Mouse (Mus musculus) midbrain, embryonic 15.5 days (tissue): ENCODE measurements around the gene Cdh13. TPM values are rescaled to one million over a fixed set of nuclear protein-coding genes. Genes with fewer than 3 reads are reported as not detected.
A peak's percentile ranks its signal among the peaks of the same experiment; 100 is the strongest.

Experiments used
- ATAC-seq: fragments of 200-750 bp; cut with Nextera tagmentation; replicated peaks from 2 replicates; pipeline ENCODE4 v1.8.0; 2017; ENCODE audit warnings: moderate TSS enrichment
- H3K27ac ChIP-seq: fragments of 300-500 bp; sonication (generic); 2 replicates; pipeline ENCODE4 v1.5.1; 2015; ENCODE audit warnings: mild to moderate bottlenecking, inconsistent platforms
- H3K27me3 ChIP-seq: fragments of 300-500 bp; sonication (generic); replicated peaks from 2 replicates; pipeline ENCODE4 v1.6.1; 2015; ENCODE audit warnings: inconsistent platforms
- H3K36me3 ChIP-seq: fragments of 300-500 bp; sonication (generic); replicated peaks from 2 replicates; pipeline ENCODE4 v1.6.1; 2015; ENCODE audit warnings: inconsistent platforms
- H3K4me1 ChIP-seq: fragments of 300-500 bp; sonication (generic); 2 replicates; pipeline ENCODE4 v1.6.1; 2015; ENCODE audit warnings: inconsistent platforms
- H3K4me2 ChIP-seq: fragments of 300-500 bp; sonication (generic); 2 replicates; pipeline ENCODE4 v1.6.1; 2015; ENCODE audit warnings: inconsistent platforms, mild to moderate bottlenecking, moderate library complexity
- H3K4me3 ChIP-seq: fragments of 300-500 bp; sonication (generic); 2 replicates; pipeline ENCODE4 v1.5.1; 2015; ENCODE audit warnings: mild to moderate bottlenecking, inconsistent platforms
- H3K9ac ChIP-seq: fragments of 300-500 bp; sonication (generic); 2 replicates; pipeline ENCODE4 v1.6.1; 2015; ENCODE audit warnings: mild to moderate bottlenecking, inconsistent platforms
- H3K9me3 ChIP-seq: fragments of 300-500 bp; sonication (generic); 2 replicates; pipeline ENCODE4 v1.6.1; 2016; ENCODE audit warnings: inconsistent platforms
- WGBS: fragments of 180-500 bp; shearing (Covaris S2); methylation state at CpG from one replicate; pipeline ENCODE4 v1.1.7; 2015; ENCODE audit warnings: mixed read lengths; 5-methylcytosine and 5-hydroxymethylcytosine counted together
- polyA plus RNA-seq: library from polyadenylated mRNA; unstranded; fragments of >200 nt; fragmentation: Nextera tagmentation; extraction: Ambion mirVana; gene quantifications from 2 replicates; pipeline ENCODE4 v1.2.1, GENCODE M21; 2015

The Cdh13 gene
- polyA plus RNA-seq, 1 experiment from 2014 or later, result 110 TPM

DNA sequence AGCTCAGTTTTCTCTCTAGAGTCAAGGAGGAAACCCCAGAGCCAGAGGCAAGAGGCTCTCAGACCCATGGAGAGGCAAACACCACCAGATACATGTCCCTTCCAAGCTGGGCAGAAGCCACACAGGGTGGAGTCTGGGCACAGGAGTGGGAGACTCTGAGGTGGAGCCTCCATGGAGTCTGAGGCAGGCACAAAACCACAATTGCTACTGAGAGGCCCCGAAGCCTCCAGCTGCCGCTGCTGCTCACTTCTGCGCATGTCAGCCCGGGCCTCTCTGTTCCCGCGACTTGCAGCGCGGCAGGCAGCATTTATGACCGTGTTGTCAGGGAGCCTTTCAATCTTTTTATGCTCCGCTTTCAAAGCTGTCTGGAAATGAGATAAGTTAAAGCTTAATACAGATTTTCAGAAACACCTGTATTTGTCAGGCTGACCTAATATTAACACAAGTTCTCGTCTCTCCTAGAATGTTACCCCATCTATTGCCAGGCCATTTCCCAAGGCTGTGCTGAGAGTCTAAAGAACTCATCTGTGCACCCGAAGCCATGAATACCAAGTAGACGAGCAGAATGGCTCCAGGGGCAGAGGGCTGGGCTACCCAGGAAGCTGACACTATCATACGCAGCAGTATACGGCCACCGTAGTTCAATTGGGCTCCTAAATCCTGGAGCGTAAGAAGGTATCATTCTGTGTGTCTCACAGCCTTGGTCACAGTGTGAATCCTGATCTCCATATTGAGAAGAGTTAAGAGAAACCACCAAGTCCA is 30.1 kb downstream of the Cdh13 start:
- no peaks in the 10 kb centered on the region for H3K27me3 ChIP-seq
- no peak overlapping the region for H3K9ac ChIP-seq
- H3K4me1 ChIP-seq, result peaks cover 21% of the 10 kb centered on the region
- H3K9me3 ChIP-seq, result no peaks in the 10 kb centered on the region
- H3K4me2 ChIP-seq, result no peak overlapping the region
- H3K4me3 ChIP-seq, result no peak overlapping the region
- 0 out of 2 replicates have a peak, but pooled peaks have one; percentile 27 for ATAC-seq
- no peaks in the 10 kb centered on the region for H3K36me3 ChIP-seq
- H3K27ac ChIP-seq, result peak overlapping the region; percentile 42; the same call in 1 of the 2 replicates
- 54% methylated on average over 17 of the region's 17 CpGs for WGBS

DNA sequence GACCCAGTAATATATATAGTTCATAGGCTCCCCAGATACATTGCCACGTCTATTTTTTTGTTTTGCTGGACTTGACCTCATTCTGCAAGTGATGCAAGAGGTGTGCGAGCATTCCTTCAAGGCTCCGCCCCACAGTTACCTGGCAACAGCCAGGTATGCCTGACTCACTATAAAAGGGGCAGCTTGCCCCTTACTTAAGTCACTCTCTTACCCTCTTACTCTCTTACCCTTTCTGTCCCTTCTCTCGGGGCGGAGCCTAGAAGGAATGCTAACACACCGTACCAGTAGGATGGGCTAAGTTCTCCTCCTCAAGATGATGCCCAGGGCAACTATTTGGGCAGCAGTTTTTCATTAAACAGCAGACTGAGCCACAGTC is 30.6 kb downstream of the Cdh13 start:
- peaks cover 15% of the 10 kb centered on the region for H3K4me1 ChIP-seq
- 87% methylated on average over 6 of the region's 6 CpGs for WGBS
- 0 out of 2 replicates have a peak overlapping the region, but pooled peaks have one; percentile 42 for H3K27ac ChIP-seq
- no peak overlapping the region for H3K4me3 ChIP-seq
- H3K9ac ChIP-seq, result no peak overlapping the region
- no peak for ATAC-seq
- no peaks in the 10 kb centered on the region for H3K36me3 ChIP-seq
- no peak overlapping the region for H3K4me2 ChIP-seq
- no peaks in the 10 kb centered on the region for H3K27me3 ChIP-seq
- no peaks in the 10 kb centered on the region for H3K9me3 ChIP-seq

DNA sequence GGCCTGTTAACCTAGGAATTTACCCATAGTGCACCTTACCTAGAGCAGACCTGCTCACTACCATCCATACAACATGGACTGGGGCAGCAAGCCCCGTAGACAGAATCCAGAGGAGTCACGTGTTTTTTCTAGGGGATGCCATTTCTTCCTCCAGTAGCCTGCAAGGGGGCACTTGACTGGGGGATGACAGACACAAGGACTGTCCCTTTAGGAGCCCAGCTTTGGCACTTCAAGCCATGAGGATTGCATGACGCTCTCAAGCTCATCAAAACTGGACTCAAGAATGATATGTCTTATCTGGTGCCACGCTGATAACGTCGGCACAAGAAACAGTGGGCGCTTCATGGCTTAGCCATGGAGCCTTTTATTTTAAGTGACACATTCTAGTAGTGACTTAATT is 31.4 kb downstream of the Cdh13 start:
- H3K9ac ChIP-seq, result no peak overlapping the region
- peaks cover 15% of the 10 kb centered on the region for H3K4me1 ChIP-seq
- WGBS, result 86% methylated on average over 7 of the region's 7 CpGs
- no peak overlapping the region for H3K4me3 ChIP-seq
- no peak overlapping the region for H3K4me2 ChIP-seq
- H3K27me3 ChIP-seq, result no peaks in the 10 kb centered on the region
- H3K9me3 ChIP-seq, result no peaks in the 10 kb centered on the region
- no peak overlapping the region for H3K27ac ChIP-seq
- H3K36me3 ChIP-seq, result no peaks in the 10 kb centered on the region
- no peak for ATAC-seq

DNA sequence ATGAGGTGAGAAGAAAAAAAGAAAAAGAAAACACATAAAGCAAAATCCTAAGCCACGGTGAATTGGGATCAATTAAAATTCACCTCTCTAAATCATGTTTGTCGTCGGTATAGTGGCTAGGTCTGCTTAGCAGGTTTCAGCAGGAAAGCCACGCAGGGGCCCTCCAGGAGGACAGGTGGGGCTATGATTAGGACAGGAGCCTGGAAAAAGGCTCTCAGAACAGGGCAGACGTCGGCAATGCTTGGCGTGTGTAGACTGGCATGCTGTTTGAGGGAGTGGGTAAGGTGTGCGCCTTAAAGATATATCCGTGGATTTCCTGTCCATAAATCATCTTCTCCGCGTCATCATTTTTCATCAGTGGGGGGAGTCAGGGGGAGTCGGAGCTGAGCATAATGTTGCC is 32.9 kb downstream of the Cdh13 start:
- no peak overlapping the region for H3K27ac ChIP-seq
- no peak overlapping the region for H3K9ac ChIP-seq
- no peaks in the 10 kb centered on the region for H3K36me3 ChIP-seq
- WGBS, result 85% methylated on average over 12 of the region's 12 CpGs
- no peak overlapping the region for H3K4me2 ChIP-seq
- H3K4me1 ChIP-seq, result peaks cover 15% of the 10 kb centered on the region
- H3K9me3 ChIP-seq, result no peaks in the 10 kb centered on the region
- no peak for ATAC-seq
- no peak overlapping the region for H3K4me3 ChIP-seq
- no peaks in the 10 kb centered on the region for H3K27me3 ChIP-seq

DNA sequence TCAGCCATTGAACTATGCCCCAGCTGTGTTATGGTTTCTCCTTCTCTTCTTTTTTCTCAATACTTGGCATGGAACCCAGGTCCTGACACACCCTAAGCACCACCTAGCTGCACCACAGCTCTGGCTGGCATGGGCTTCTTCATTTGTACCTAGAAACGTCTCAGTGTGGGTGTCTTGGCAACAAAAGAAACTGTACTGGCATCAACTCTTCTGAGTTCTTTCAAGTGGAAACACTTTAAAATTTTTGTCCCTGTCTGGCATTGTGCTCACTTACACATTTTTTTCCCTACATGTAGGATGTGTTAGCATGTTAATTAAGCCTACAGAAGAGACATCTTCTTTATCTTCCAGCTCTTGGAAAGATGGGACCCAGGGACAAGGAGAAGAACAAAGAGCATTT is 37.0 kb downstream of the Cdh13 start:
- ATAC-seq, result no peak
- Histone ChIP-seq H3K27ac (no peak overlapping the region), H3K27me3 (no peaks in the 10 kb centered on the region), H3K4me2 (no peak overlapping the region), H3K9ac (no peak overlapping the region), H3K36me3 (no peaks in the 10 kb centered on the region), H3K4me3 (no peak overlapping the region), H3K4me1 (no peaks in the 10 kb centered on the region), H3K9me3 (no peaks in the 10 kb centered on the region)
- 81% methylated on average over 1 of the region's 1 CpGs for WGBS

DNA sequence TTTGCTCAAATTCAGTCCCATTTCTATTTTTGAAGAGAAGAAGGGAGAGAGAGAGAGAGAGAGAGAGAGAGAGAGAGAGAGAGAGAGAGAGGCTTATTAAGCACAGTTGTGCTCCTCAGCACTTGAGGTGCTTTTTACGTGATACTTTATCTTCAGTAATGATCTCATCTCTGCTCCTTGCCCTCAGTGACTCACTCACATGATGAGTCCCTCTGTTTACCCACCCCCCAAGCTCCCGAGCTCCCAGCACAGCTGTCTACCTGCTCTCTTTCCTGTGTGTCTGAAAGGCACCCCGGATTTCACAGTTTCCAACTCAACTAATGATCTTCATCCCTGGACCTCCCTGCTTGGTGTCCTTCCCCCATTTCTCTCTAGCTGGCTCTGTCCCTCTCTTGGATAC is 39.9 kb downstream of the Cdh13 start:
- H3K4me2 ChIP-seq, result no peak overlapping the region
- H3K27ac ChIP-seq, result no peak overlapping the region
- H3K36me3 ChIP-seq, result no peaks in the 10 kb centered on the region
- H3K27me3 ChIP-seq, result no peaks in the 10 kb centered on the region
- ATAC-seq, result no peak
- H3K4me3 ChIP-seq, result no peak overlapping the region
- no peaks in the 10 kb centered on the region for H3K9me3 ChIP-seq
- H3K9ac ChIP-seq, result no peak overlapping the region
- WGBS, result 84% methylated on average over 3 of the region's 3 CpGs
- H3K4me1 ChIP-seq, result no peaks in the 10 kb centered on the region

DNA sequence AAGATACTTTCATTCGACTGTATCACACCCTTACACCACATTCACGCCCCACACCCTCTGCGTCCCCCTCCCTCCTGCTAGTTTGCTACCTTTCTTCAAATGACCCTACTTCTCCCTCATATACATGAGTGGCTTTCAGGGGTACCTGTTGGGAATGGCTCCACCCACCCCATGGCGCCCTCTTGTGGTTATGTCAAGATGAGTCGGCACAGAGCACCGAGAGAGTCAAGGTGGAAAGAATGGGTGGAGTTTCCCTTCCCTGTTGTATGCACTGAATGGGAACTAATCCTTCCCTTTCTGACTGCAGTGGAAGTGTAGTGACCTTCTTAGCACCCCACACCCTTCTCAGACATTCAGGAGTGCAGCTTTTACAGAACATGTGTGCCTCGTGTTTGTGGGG is 51.4 kb downstream of the Cdh13 start:
- 76% methylated on average over 7 of the region's 7 CpGs for WGBS
- Histone ChIP-seq H3K4me1 (peaks cover 9% of the 10 kb centered on the region), H3K9ac (no peak overlapping the region), H3K4me3 (no peak overlapping the region), H3K36me3 (no peaks in the 10 kb centered on the region), H3K27me3 (no peaks in the 10 kb centered on the region), H3K27ac (no peak overlapping the region), H3K4me2 (no peak overlapping the region), H3K9me3 (no peaks in the 10 kb centered on the region)
- ATAC-seq, result no peak

DNA sequence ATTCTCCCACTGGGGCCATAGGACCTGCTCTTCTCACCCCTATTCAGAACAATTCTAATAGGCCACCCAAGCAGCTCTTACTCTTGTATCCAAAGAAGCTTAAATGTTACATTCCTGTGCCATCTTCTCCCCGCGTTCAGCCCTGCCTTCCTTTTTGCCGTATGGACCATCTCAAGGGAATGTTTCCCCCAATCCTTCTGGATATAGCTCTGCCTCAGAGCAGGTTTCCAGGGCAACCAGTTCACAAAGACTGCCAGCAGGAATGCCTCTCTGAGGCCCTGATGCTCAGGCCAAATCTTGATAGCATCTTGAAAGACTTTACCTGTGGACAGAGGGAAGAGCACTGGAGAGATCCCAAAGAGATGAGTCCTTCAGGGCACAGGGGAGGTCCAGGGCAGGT is 56.2 kb downstream of the Cdh13 start:
- Histone ChIP-seq H3K27me3 (no peaks in the 10 kb centered on the region), H3K36me3 (no peaks in the 10 kb centered on the region), H3K4me3 (no peak overlapping the region), H3K27ac (no peak overlapping the region), H3K4me1 (peaks cover 14% of the 10 kb centered on the region), H3K9ac (no peak overlapping the region), H3K4me2 (no peak overlapping the region), H3K9me3 (no peaks in the 10 kb centered on the region)
- 48% methylated on average over 3 of the region's 3 CpGs for WGBS
- ATAC-seq, result no peak

DNA sequence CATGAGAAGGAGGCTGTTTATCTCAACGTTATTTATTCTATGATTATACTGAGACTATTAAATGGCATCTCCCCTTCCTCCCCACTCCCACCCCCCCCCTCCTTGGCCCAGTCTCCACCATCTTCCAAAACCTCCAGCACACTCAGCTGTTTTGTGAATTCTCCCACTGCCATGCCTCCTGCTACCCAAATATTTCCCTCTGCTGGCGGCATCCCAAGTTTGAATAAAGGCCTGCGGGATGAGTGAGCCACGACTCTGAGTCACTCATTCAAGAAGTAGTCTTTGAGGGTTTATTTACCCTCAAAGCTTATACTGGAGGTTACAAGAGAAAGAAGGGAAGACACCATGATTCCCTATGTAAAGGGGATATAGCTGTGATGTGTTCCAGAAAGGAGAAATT is 59.7 kb downstream of the Cdh13 start:
- H3K27me3 ChIP-seq, result no peaks in the 10 kb centered on the region
- H3K4me3 ChIP-seq, result no peak overlapping the region
- no peaks in the 10 kb centered on the region for H3K36me3 ChIP-seq
- 57% methylated on average over 4 of the region's 4 CpGs for WGBS
- peaks cover 14% of the 10 kb centered on the region for H3K4me1 ChIP-seq
- no peak overlapping the region for H3K27ac ChIP-seq
- H3K9me3 ChIP-seq, result no peaks in the 10 kb centered on the region
- no peak overlapping the region for H3K4me2 ChIP-seq
- H3K9ac ChIP-seq, result no peak overlapping the region
- ATAC-seq, result no peak

DNA sequence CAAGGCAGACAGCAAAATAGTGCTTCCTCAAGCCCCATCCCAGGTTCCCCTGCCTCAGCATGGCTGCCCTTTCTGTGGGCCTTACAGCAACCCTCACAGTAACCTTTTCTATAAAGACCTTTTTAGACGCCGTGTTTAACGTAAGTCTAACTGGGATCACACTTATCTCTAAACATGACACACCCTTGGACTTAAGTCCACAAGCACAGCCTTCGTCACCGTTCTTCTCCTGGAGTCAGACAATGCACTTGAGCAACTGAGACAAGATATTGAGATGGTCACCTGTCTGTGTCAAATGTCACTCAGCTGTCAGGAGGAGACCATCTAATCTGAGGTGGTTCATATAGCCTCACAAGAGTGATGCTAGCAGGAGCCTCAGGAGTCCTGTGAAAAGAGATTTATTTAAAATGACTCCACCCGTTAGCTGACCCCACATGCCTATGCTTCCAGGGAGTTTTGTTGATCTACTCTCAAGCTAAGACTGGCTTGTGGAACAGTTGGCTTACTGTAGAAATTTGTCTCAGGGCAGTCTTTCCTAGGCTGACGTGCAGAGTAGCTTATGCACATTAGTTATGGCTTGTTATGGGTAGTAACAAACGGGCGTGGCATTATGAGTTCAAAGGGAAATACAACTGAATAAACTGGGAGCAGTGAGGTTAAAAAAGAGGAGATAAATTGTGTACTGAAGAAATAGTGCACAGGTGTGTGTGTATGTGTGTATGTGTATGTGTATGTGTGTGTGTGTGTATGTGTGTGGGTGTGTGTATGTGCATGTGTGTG is 65.4 kb downstream of the Cdh13 start:
- Histone ChIP-seq H3K36me3 (no peaks in the 10 kb centered on the region), H3K27ac (no peak overlapping the region), H3K9ac (no peak overlapping the region), H3K9me3 (no peaks in the 10 kb centered on the region), H3K4me3 (no peak overlapping the region), H3K4me2 (no peak overlapping the region), H3K27me3 (no peaks in the 10 kb centered on the region), H3K4me1 (no peaks in the 10 kb centered on the region)
- 88% methylated on average over 9 of the region's 9 CpGs for WGBS
- ATAC-seq, result no peak

DNA sequence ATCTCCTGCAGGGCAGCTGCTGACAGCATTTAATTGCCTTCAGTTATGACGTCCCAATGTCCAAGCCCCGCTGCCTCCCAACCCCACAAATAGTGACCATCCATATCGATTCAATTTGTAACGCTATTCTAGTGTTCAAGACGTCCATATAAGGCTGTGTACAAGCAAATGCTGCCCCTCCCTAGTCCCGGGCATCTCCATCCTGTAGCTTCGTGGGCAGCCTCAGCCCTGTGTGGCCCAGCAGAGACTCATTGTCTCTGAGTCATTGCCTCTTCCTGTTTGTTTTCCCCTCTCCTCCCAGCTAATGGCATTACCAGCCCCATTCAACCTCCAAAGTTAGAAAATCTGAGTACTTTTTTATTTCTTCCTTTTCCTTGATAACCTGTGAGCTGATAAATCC is 66.6 kb downstream of the Cdh13 start:
- H3K4me1 ChIP-seq, result no peaks in the 10 kb centered on the region
- whole genome bisulfite sequencing, result 42% methylated on average over 7 of the region's 7 CpGs
- no peaks in the 10 kb centered on the region for H3K36me3 ChIP-seq
- no peak for ATAC-seq
- no peaks in the 10 kb centered on the region for H3K9me3 ChIP-seq
- H3K27ac ChIP-seq, result no peak overlapping the region
- no peak overlapping the region for H3K9ac ChIP-seq
- no peak overlapping the region for H3K4me3 ChIP-seq
- H3K27me3 ChIP-seq, result no peaks in the 10 kb centered on the region
- H3K4me2 ChIP-seq, result no peak overlapping the region

DNA sequence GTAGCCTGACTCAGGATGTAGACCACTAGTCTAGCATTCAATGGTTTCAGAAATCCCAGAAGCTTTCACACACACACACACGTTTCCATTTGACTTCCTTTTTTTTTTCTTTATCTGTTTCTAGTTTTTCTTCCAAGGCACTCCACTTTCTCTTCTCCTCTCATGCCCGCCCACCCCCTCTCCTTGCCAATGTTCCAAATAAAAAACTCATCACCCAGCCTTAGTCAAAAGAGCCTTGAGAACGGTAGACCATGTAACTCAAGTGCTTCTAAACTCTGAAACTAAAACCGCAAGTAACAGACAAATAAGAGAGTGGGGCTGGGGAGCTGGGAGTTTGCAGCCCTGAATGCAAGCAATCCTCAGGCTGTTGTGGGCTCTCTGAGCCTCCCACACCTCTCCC is 69.5 kb downstream of the Cdh13 start:
- H3K4me3 ChIP-seq, result no peak overlapping the region
- H3K4me1 ChIP-seq, result no peaks in the 10 kb centered on the region
- 77% methylated on average over 4 of the region's 4 CpGs for WGBS
- no peaks in the 10 kb centered on the region for H3K27me3 ChIP-seq
- H3K36me3 ChIP-seq, result no peaks in the 10 kb centered on the region
- no peak for ATAC-seq
- no peak overlapping the region for H3K27ac ChIP-seq
- no peak overlapping the region for H3K9ac ChIP-seq
- no peaks in the 10 kb centered on the region for H3K9me3 ChIP-seq
- H3K4me2 ChIP-seq, result no peak overlapping the region

DNA sequence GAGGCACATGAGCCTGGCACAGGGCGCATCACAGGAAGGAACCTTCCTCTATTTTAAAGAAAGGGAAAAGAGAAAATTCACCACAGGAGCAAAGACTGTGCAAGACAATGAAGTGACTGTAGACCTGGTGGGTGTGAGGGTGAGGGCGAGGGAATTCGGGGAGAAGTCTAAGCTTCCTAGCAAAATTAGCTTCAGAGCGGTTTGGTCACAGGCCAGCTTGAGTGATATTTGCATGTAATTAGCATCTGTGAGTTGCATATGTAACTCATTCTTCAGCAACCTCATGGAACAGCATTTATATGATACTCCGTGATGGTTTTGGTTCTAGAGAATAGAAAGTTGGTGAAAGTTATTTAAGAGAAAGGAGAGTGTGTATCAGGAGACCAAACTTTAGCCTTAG is 73.5 kb downstream of the Cdh13 start:
- ATAC-seq, result no peak
- Histone ChIP-seq H3K9me3 (no peaks in the 10 kb centered on the region), H3K4me2 (no peak overlapping the region), H3K4me3 (no peak overlapping the region), H3K27ac (no peak overlapping the region), H3K9ac (no peak overlapping the region), H3K27me3 (no peaks in the 10 kb centered on the region), H3K4me1 (no peaks in the 10 kb centered on the region), H3K36me3 (no peaks in the 10 kb centered on the region)
- 83% methylated on average over 5 of the region's 5 CpGs for WGBS
